Mouse (Mus musculus): Measurements from ENCODE around the gene Wdr20.

- TF ChIP-seq CTCF (IDR thresholded peaks at IDR 0.05; ENCODE audit: control insufficient read depth, insufficient read depth, insufficient read length) (no peak), USF1 (IDR thresholded peaks at IDR 0.05; ENCODE audit: low read depth) (no peak), MYOG (IDR thresholded peaks at IDR 0.05; ENCODE audit: control insufficient read depth, extremely low read depth, insufficient read length) (no peak)
These were observed 37.0 kb upstream of the Wdr20 start for GRCm38 (mm10) chr12:110700730-110701129.

All from C2C12 (cell line).